ENCODE assay signal across 29 mouse cellular contexts in genomic region chr9:67118880-67119644, GRCm38 (mm10).
DNase-seq lines count a peak whose midpoint lies in the region; ATAC-seq lines count a peak whose summit lies in the region.
"Had no signal": no experiment of that assay in that cellular context is flagged by ENCODE, and none has a peak within 500 bp of the region (broad histone marks: within the 10 kb centered on the region; RNA-seq: fewer than 3 reads in every experiment).

No protein-coding gene starts in this region.

- no peak for DNase-seq in kidney, adult 9 months
- no peak for DNase-seq in intestine, embryonic 14.5 days (ENCODE audit: low spot score)
- DNase-seq in limb, embryonic 10.5 days (ENCODE audit: low spot score) = no peak
- DNase-seq in left cerebral cortex, adult 9 months (ENCODE audit: low spot score in 2 of 2) = no peak
- DNase-seq in left cerebral cortex, postnatal 14 days (ENCODE audit: low spot score in 2 of 2) = no peak
- DNase-seq: adrenal gland, adult 2 months; adrenal gland, postnatal 14 days; cerebellum, adult 11 months; cerebellum, adult 8-10 months; cerebellum, postnatal 10 days; cerebellum, postnatal 36 days; embryo, embryonic 11 days; forebrain, postnatal 0 days; gastrocnemius, postnatal 10 days; gastrocnemius, postnatal 36 days; heart, adult 2 months; heart, postnatal 14 days; heart, postnatal 4 days had no signal

- no peak overlapping the region for H3K9ac ChIP-seq in kidney, embryonic 16.5 days (replicated peaks; ENCODE audit: low read length)
- H3K9ac ChIP-seq in intestine, embryonic 14.5 days (ENCODE audit: low read length) = no peak overlapping the region
- H3K9ac ChIP-seq in intestine, embryonic 15.5 days = no peak overlapping the region
- no peak overlapping the region for H3K9ac ChIP-seq in forebrain, embryonic 15.5 days (replicated peaks)
- H3K9ac ChIP-seq: embryonic facial prominence, embryonic 13.5 days; forebrain, embryonic 12.5 days; forebrain, postnatal 0 days; heart, embryonic 13.5 days; hindbrain, embryonic 14.5 days had no signal

- intact Hi-C loops in left cerebral cortex, postnatal 14 days (cut with DNase I) = no loop called here

- H3K27me3 ChIP-seq in kidney, embryonic 16.5 days (ENCODE audit: insufficient read depth, low read length) = no peaks in the 10 kb centered on the region
- no peaks in the 10 kb centered on the region for H3K27me3 ChIP-seq in intestine, embryonic 14.5 days (replicated peaks; ENCODE audit: control insufficient read depth, insufficient read depth, low read length)
- H3K27me3 ChIP-seq in intestine, embryonic 15.5 days (replicated peaks) = no peaks in the 10 kb centered on the region
- no peaks in the 10 kb centered on the region for H3K27me3 ChIP-seq in limb, embryonic 10.5 days (ENCODE audit: low read depth, poor library complexity, severe bottlenecking)
- no peaks in the 10 kb centered on the region for H3K27me3 ChIP-seq in forebrain, embryonic 15.5 days
- H3K27me3 ChIP-seq: embryonic facial prominence, embryonic 13.5 days; forebrain, embryonic 12.5 days; heart, embryonic 13.5 days had no signal

- ATAC-seq in kidney, embryonic 16.5 days (ENCODE audit: low FRiP score, low TSS enrichment) = no peak
- peak; percentile 57; the same call in 1 of the 2 replicates for ATAC-seq in intestine, embryonic 14.5 days (replicated peaks; ENCODE audit: low FRiP score, low TSS enrichment, low read depth)
- ATAC-seq in intestine, embryonic 15.5 days = peak; percentile 77
- ATAC-seq in forebrain, embryonic 15.5 days (replicated peaks) = no peak
- ATAC-seq: CD4-positive, CD25-positive, alpha-beta regulatory T cell, adult 4 months; forebrain, postnatal 0 days had no signal

- no peaks in the 10 kb centered on the region for H3K9me3 ChIP-seq in kidney, embryonic 16.5 days (ENCODE audit: low read length)
- H3K9me3 ChIP-seq in intestine, embryonic 14.5 days (ENCODE audit: control insufficient read depth, low read length) = no peaks in the 10 kb centered on the region
- H3K9me3 ChIP-seq in intestine, embryonic 15.5 days = no peaks in the 10 kb centered on the region
- H3K9me3 ChIP-seq in limb, embryonic 10.5 days (replicated peaks) = no peaks in the 10 kb centered on the region
- no peaks in the 10 kb centered on the region for H3K9me3 ChIP-seq in forebrain, embryonic 15.5 days
- H3K9me3 ChIP-seq: embryonic facial prominence, embryonic 10.5 days; embryonic facial prominence, embryonic 13.5 days; forebrain, embryonic 12.5 days; heart, embryonic 10.5 days; heart, embryonic 13.5 days had no signal

- peak overlapping the region; percentile 41; the same call in 1 of the 2 replicates for H3K27ac ChIP-seq in kidney, embryonic 16.5 days (ENCODE audit: low read length)
- H3K27ac ChIP-seq in intestine, embryonic 14.5 days (ENCODE audit: low read depth) = peak overlapping the region; percentile 57
- H3K27ac ChIP-seq in intestine, embryonic 15.5 days = peak overlapping the region; percentile 64
- peak overlapping the region; percentile 30; the same call in 1 of the 2 replicates for H3K27ac ChIP-seq in limb, embryonic 10.5 days
- H3K27ac ChIP-seq in forebrain, embryonic 15.5 days (replicated peaks) = no peak overlapping the region
- H3K27ac ChIP-seq: embryonic facial prominence, embryonic 10.5 days; embryonic facial prominence, embryonic 13.5 days; forebrain, embryonic 12.5 days; heart, adult 2 months; heart, embryonic 10.5 days; heart, embryonic 13.5 days; hindbrain, embryonic 14.5 days had no signal

- 24% methylated on average over 6 of the region's 6 CpGs for WGBS in kidney, embryonic 16.5 days
- WGBS in intestine, embryonic 14.5 days = 43% methylated on average over 6 of the region's 6 CpGs
- WGBS in intestine, embryonic 15.5 days = 44% methylated on average over 6 of the region's 6 CpGs
- WGBS in limb, embryonic 10.5 days = 59% methylated on average over 6 of the region's 6 CpGs
- 87% methylated on average over 6 of the region's 6 CpGs for WGBS in forebrain, embryonic 15.5 days

- H3K4me1 ChIP-seq in kidney, embryonic 16.5 days (ENCODE audit: insufficient read depth, low read length) = peaks cover 30% of the 10 kb centered on the region
- peaks cover 36% of the 10 kb centered on the region for H3K4me1 ChIP-seq in intestine, embryonic 14.5 days (replicated peaks; ENCODE audit: control insufficient read depth, insufficient read depth, low read length)
- H3K4me1 ChIP-seq in intestine, embryonic 15.5 days (replicated peaks) = peaks cover 28% of the 10 kb centered on the region
- peaks cover 33% of the 10 kb centered on the region for H3K4me1 ChIP-seq in limb, embryonic 10.5 days
- H3K4me1 ChIP-seq in forebrain, embryonic 15.5 days = no peaks in the 10 kb centered on the region
- H3K4me1 ChIP-seq: forebrain, embryonic 12.5 days had no signal

- no peaks in the 10 kb centered on the region for H3K36me3 ChIP-seq in kidney, embryonic 16.5 days (ENCODE audit: insufficient read depth, low read length)
- H3K36me3 ChIP-seq in intestine, embryonic 14.5 days (ENCODE audit: control insufficient read depth, insufficient read depth, low read length) = no peaks in the 10 kb centered on the region
- no peaks in the 10 kb centered on the region for H3K36me3 ChIP-seq in intestine, embryonic 15.5 days
- H3K36me3 ChIP-seq in limb, embryonic 10.5 days = no peaks in the 10 kb centered on the region
- no peaks in the 10 kb centered on the region for H3K36me3 ChIP-seq in forebrain, embryonic 15.5 days
- H3K36me3 ChIP-seq: embryonic facial prominence, embryonic 10.5 days; embryonic facial prominence, embryonic 13.5 days; forebrain, embryonic 12.5 days; heart, embryonic 10.5 days; heart, embryonic 13.5 days had no signal

- H3K4me3 ChIP-seq in kidney, embryonic 16.5 days (ENCODE audit: low read length) = no peak overlapping the region
- no peak overlapping the region for H3K4me3 ChIP-seq in intestine, embryonic 14.5 days (ENCODE audit: low read depth, low read length)
- no peak overlapping the region for H3K4me3 ChIP-seq in intestine, embryonic 15.5 days (replicated peaks)
- no peak overlapping the region for H3K4me3 ChIP-seq in limb, embryonic 10.5 days
- no peak overlapping the region for H3K4me3 ChIP-seq in forebrain, embryonic 15.5 days
- H3K4me3 ChIP-seq: embryonic facial prominence, embryonic 10.5 days; embryonic facial prominence, embryonic 13.5 days; erythroblast, embryonic 14.5 days; forebrain, embryonic 12.5 days; heart, adult 2 months; heart, embryonic 10.5 days; heart, embryonic 13.5 days had no signal

- no peak overlapping the region for H3K4me2 ChIP-seq in kidney, embryonic 16.5 days (replicated peaks; ENCODE audit: low read depth, low read length)
- no peak overlapping the region for H3K4me2 ChIP-seq in intestine, embryonic 14.5 days (ENCODE audit: low read length)
- no peak overlapping the region for H3K4me2 ChIP-seq in intestine, embryonic 15.5 days (replicated peaks)
- H3K4me2 ChIP-seq in forebrain, embryonic 15.5 days (replicated peaks) = no peak overlapping the region
- H3K4me2 ChIP-seq: embryonic facial prominence, embryonic 13.5 days; forebrain, embryonic 12.5 days; heart, embryonic 13.5 days; hindbrain, embryonic 14.5 days had no signal

Comparison
In these comparisons a context has a peak if more than half of its experiments do, and no peak if none do; other contexts are left out.
1. ATAC-seq: peak in intestine, embryonic 14.5 days (single experiment) and intestine, embryonic 15.5 days (single experiment); none in kidney, embryonic 16.5 days (single experiment) and forebrain, embryonic 15.5 days (single experiment).